Mouse (Mus musculus): Measurements from ENCODE around the gene Sigmar1.
"Not testable (repeated sequence)": the region's sequence is repeated elsewhere in the genome, so short reads cannot be mapped to it uniquely, and the experiment has no call there.

The Sigmar1 gene

DNA sequence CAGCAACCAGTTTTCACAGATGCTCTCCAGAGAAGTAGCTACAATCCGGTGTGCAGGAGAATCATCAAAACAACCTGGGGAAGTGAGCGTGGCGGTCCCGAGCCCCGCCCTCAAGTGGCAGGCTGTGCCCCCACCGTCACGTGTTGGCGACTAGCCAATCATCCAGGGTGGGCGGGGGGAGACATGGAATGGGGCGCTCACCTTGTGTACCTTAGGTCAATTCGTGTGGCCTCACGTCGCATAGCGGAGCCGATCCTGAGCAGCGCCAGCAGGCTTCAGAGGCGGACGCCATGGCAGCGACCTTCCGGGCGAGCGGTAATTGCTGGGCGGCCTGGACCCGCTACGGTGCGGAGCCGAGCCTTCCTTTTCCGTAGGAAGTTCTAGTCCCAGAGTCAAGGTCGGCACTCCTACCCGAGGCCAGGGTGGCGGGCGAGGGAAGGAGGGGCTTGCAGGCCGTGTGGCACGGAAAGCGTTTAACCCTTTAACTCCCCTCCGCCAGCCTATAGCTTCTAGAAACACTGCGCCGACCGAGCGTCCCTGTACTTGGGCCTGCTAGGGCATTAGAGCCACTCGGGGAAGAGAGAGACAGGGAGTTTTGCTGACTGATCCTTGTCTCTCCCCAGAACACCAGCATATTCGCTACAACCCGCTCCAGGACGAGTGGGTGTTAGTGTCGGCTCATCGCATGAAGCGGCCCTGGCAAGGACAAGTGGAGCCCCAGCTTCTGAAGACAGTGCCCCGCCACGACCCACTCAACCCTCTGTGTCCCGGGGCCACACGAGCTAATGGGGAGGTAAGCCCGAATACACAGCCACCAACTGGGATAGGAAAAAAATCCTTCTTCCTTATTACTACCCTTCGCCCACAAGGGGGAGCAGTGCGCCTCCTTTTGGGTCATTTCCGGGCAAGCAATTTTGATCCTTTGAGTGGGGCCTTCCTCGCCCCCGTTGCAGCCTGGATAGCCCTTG, at the start of gene Sigmar1:
Sigmar1 (minus strand) TSS at position 820 of the 968 bp plus-strand sequence.
- DNase-seq (ENCODE audit: low read depth, low spot score) = peak; percentile 68

GRCm38 (mm10) chr4:41783197-41783596, 27.2 kb upstream of the Sigmar1 start:
- not testable (repeated sequence) for DNase-seq (ENCODE audit: low read depth, low spot score)

DNA sequence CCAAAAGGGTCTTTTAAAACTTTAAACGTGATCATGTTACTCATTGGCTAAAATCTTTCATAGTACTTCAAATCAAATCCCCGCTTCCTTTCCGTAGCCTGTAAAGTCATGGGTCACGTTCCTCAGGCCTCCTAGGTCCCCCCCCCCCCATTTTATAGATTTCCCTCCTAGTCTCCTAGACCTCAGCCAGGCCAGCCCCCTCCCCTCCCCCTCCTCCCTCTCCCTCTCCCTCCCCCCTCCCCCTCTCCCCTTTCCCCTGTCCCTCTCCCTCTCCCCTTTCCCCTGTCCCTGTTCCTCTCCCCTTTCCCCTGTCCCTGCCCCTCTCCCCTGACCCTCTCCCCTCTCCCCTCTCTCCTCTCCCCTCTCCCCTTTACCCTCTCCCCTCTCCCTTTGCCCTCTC, 26.8 kb upstream of the Sigmar1 start:
- DNase-seq (ENCODE audit: low read depth, low spot score) = not testable (repeated sequence)

- DNase-seq (ENCODE audit: low read depth, low spot score) = not testable (repeated sequence)
Measured at GRCm38 (mm10) chr4:41781748-41782485, 26.0 kb upstream of the Sigmar1 start.

GRCm38 (mm10) chr4:41781271-41781670, 25.3 kb upstream of the Sigmar1 start:
- DNase-seq (ENCODE audit: low read depth, low spot score) = not testable (repeated sequence)

DNA sequence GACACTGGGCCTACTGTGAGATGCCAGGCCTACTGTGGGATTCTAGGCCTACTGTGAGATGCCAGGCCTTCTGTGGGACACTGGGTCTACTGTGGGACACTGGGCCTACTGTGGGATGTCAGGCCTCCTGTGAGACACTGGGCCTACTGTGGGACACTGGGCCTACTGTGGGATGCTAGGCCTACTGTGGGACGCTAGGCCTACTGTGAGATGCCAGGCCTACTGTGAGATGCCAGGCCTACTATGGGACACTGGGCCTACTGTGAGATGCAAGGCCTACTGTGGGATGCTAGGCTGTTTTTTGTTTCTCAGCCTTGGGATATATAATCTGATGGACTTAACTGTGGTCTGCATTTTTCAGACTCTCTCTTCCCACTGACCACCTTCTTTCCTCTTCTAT, 19.9 kb upstream of the Sigmar1 start:
- not testable (repeated sequence) for DNase-seq (ENCODE audit: low read depth, low spot score)

DNA sequence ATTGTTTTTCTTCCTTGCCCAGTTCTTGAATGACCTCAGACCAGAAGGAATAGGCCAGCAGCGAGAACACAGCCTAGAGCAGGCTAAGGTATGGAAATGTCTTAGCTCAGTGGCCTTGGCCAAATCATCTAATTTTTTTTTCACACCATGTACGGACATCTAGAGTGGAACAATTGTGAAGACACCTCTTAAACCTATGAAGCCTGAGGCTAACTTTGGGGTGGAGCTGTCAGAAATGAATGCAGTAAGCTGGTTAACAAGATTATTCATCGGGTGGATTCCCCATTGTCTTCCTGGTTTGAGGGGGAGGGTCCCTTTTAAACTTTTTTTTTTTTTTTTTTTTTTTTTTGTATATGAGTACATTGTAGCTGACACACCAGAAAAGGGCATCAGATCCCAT, 18.5 kb upstream of the Sigmar1 start:
- DNase-seq (ENCODE audit: low read depth, low spot score) = not testable (repeated sequence)

DNA sequence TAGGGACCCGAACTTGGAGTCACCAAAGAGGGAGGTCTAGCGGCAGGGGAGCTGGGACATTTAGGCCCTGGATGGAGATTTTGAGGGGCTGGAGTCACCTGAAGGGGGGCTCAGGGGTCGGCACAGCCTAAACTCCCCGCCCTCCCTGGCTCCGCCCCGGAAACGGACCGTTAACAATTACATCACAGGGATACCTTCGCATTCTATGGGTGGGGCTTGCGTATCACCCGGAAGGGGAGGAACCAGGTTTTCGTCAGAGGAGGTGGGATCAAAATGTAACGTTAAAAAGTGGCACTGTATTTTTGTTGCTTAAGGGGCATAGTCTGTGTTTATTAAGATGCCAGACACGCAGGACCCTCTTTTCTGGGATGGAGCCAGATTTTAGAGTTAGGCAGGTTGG, 18.0 kb upstream of the Sigmar1 start, which contains the start of gene Ccl27a:
Ccl27a (minus strand) TSS at position 246 of the 400 bp plus-strand sequence.
- peak; percentile 73 for DNase-seq (ENCODE audit: low read depth, low spot score)

DNA sequence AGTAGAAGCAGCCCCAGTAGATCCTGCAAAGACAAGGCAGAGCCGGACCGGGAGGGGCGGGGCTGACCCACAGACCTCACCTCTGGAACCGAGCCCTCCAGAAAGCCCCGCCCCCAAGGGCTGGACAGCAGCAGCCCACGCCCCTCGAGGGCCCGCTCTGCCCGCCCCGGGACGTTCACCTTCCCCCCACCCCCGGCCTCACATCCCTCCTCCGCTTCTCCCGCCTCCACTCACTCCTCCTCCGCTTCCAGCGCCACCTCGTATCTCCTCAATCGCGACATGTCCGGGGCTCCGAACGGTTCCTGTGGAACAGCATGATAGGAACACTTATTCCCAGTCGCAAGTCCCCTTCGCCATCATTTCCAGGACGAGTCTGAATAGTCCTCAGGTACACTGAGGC, 17.5 kb upstream of the Sigmar1 start:
- DNase-seq (ENCODE audit: low read depth, low spot score) = peak; percentile 41

GRCm38 (mm10) chr4:41772946-41773345, 17.0 kb upstream of the Sigmar1 start:
- DNase-seq (ENCODE audit: low read depth, low spot score) = not testable (repeated sequence)

- not testable (repeated sequence) for DNase-seq (ENCODE audit: low read depth, low spot score)
Measured at GRCm38 (mm10) chr4:41767301-41767700, 11.3 kb upstream of the Sigmar1 start.

DNA sequence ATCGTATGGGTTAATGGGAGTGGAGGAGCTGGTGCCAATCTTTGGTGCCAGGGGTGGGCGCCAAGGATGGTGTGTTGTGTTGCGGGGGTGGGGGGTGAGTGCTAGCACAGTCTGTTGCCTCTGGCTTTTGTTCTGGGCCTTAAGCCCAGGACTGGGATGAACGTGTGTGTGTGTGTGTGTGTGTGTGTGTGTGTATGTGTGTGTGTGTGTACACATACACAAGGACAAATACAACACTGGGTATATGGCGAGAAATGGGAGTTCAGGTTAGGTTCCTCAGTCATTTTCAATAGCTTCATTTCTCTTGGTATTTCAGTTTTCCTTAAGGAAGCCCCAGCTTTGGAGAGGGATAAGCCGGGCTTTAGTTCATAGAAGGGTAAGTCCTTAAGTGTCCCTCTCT, 7.2 kb upstream of the Sigmar1 start:
- not testable (repeated sequence) for DNase-seq (ENCODE audit: low read depth, low spot score)

GRCm38 (mm10) chr4:41762688-41763114, 6.7 kb upstream of the Sigmar1 start:
- not testable (repeated sequence) for DNase-seq (ENCODE audit: low read depth, low spot score)

- DNase-seq (ENCODE audit: low read depth, low spot score) = no peak
Measured at GRCm38 (mm10) chr4:41762099-41762687, 6.2 kb upstream of the Sigmar1 start.

- no peak for DNase-seq (ENCODE audit: low read depth, low spot score)
Measured at GRCm38 (mm10) chr4:41761680-41762079, 5.7 kb upstream of the Sigmar1 start.

DNA sequence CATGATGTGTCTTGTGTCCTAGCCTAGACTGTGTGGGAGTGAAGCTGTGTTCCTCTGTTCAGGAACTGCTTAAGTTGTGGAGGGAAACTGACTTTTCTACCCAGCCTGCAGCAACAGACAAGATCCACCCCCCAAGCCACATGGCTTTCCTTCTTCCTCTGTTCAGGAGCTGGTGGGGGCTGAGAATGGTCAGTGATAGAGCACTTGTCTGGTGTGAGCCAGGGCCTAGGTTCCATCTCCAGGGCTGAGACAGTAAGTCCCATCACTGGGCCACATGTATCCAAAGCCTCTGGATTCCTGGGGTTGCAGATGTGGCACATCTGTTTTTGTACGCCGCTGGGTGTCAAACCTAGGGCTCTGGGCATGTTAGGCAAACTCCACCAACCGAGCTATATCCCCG, 5.0 kb upstream of the Sigmar1 start:
- DNase-seq (ENCODE audit: low read depth, low spot score) = no peak

DNA sequence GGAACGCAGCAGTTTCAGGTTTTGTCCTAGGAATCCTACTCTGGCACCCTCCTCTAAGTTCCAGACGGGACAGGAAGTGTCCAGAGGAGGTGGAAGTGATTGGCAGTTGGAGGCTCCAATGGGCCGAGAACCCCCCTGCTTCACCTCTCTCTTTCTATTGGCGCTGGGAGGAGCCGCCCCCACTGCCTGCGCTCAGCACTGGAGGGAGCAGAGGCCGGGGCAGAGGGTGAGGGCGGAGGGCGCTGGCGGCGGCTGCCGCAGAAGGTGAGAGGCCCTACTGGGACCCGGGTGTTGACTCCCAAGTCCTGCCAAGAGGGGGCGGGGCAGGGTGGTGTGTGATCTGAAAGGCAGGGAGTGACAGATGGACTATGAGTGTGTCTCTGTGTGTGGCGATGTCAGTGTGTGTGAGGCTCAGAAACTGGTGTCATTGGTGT, 4.3 kb upstream of the Sigmar1 start:
- peak; percentile 62 for DNase-seq (ENCODE audit: low read depth, low spot score)

GRCm38 (mm10) chr4:41759656-41760287, 3.8 kb upstream of the Sigmar1 start:
- no peak for DNase-seq (ENCODE audit: low read depth, low spot score)

DNA sequence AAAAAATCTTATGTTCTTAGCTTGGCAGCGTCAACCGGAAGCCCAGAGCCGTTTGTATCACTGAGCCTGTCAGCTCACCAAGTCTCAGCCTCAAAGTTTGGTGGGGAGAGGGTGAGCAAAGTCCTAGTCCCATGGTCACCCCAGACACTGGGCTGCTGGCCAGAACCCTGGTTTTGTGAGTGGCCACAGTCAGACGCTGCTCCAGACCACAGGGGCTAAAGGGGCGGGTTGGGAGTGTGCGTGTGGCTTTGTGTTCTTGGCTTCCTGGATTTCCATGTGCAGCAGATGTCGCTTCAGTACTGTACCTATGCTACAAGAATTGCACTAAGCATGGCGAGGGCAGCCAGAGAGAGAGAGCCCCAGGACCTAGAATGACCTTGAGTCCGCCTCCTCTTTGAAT, 3.2 kb upstream of the Sigmar1 start:
- no peak for DNase-seq (ENCODE audit: low read depth, low spot score)

DNA sequence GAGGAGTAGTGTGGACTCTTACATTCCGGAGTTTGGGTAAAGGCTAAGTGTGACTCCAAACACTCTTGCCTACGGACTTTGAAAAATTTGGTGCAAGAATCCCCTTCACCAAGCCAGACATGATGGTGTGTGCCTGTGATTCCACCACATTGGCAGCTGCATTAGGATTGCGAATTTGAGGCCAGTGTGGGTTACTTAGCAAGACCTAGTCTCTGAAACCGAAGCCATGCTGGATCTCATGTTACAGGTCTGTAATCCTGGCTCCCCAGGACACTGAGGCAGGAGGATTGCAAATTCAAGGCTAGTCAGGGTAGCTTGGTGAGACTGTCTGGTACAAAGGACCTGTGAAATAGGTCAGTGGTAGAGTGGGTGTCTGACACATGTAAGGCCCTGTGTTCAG, 2.7 kb upstream of the Sigmar1 start:
- no peak for DNase-seq (ENCODE audit: low read depth, low spot score)

GRCm38 (mm10) chr4:41758021-41758420, 2.1 kb upstream of the Sigmar1 start:
- DNase-seq (ENCODE audit: low read depth, low spot score) = no peak

Measured in retina, adult 2 months (tissue).